Mouse (Mus musculus) liver, embryonic 15.5 days (tissue): ENCODE results near the gene Gtpbp1. TPM values are rescaled to one million over a fixed set of nuclear protein-coding genes. Genes with fewer than 3 reads are reported as not detected.

Source experiments
- ATAC-seq: fragments of 200-750 bp; cut with Nextera tagmentation; 2 replicates; pipeline ENCODE4 v1.8.0; 2017; ENCODE audit warnings: moderate number of reproducible peaks, mild to moderate bottlenecking, moderate library complexity; ENCODE audit not compliant: insufficient read depth
- H3K27ac ChIP-seq: fragments of 300-500 bp; sonication (generic); replicated peaks from 2 replicates; pipeline ENCODE4 v1.5.1; 2015; ENCODE audit warnings: mild to moderate bottlenecking, inconsistent platforms
- H3K27me3 ChIP-seq: fragments of 300-500 bp; sonication (generic); 2 replicates; pipeline ENCODE4 v1.6.1; 2015; ENCODE audit warnings: mild to moderate bottlenecking, inconsistent platforms
- H3K36me3 ChIP-seq: fragments of 300-500 bp; sonication (generic); replicated peaks from 2 replicates; pipeline ENCODE4 v1.6.1; 2015; ENCODE audit warnings: moderate library complexity, mild to moderate bottlenecking, inconsistent platforms
- H3K4me1 ChIP-seq: fragments of 300-500 bp; sonication (generic); replicated peaks from 2 replicates; pipeline ENCODE4 v1.6.1; 2015; ENCODE audit warnings: inconsistent platforms
- H3K4me2 ChIP-seq: fragments of 300-500 bp; sonication (generic); 2 replicates; pipeline ENCODE4 v1.6.1; 2015; ENCODE audit warnings: moderate library complexity, mild to moderate bottlenecking, inconsistent platforms
- H3K4me3 ChIP-seq: fragments of 300-500 bp; sonication (generic); replicated peaks from 2 replicates; pipeline ENCODE4 v1.5.1; 2015; ENCODE audit warnings: mild to moderate bottlenecking, inconsistent platforms
- H3K9ac ChIP-seq: fragments of 300-500 bp; sonication (generic); 2 replicates; pipeline ENCODE4 v1.6.1; 2015; ENCODE audit warnings: moderate library complexity, mild to moderate bottlenecking, inconsistent platforms
- H3K9me3 ChIP-seq: fragments of 300-500 bp; sonication (generic); replicated peaks from 2 replicates; pipeline ENCODE4 v1.6.1; 2016; ENCODE audit warnings: inconsistent platforms
- WGBS: fragments of 180-500 bp; shearing (Covaris S2); methylation state at CpG from one replicate; pipeline ENCODE4 v1.1.7; 2015; ENCODE audit warnings: mixed read lengths; ENCODE audit not compliant: insufficient replicate concordance; 5-methylcytosine and 5-hydroxymethylcytosine counted together
- polyA plus RNA-seq: library from polyadenylated mRNA; unstranded; fragments of >200 nt; fragmentation: Nextera tagmentation; extraction: Ambion mirVana; gene quantifications from 2 replicates; pipeline ENCODE4 v1.2.1, GENCODE M21; 2015

Gtpbp1 gene
- polyA plus RNA-seq, 1 experiment from 2014 or later = 29.9 TPM

DNA sequence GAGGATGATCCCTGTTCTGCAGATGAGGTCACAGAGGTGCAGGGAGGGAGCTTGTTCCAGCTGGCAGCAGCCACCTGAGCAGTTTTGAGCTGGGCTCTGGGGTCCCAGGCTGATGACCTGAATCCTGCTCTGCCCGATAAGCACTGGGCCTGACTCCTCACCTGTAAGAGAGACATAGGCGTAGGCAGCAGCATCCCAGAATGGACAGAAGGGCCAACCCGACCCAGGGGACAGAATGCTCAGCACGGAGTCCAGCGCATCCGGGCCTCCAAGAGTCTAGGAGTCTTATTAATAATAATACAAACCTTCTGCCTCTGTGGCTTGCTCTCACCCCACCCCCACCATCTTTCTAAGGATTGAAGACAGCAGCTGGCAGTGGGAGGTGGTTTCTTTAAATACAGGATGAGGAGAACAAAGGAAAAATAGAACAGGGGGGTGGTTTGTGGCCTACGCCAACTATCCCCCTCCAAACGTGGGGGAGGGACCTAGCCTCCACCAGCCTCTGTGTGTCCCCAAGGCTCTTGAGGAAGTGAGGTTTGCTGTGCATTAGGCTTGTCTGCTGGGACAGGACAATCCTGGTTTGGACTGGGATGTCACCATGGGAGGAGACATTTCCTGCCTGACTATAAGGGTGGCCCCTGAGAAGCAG is 65.5 kb downstream of the Gtpbp1 start:
- H3K4me3 ChIP-seq = no peak overlapping the region
- no peak for ATAC-seq
- WGBS = 52% methylated on average over 8 of the region's 8 CpGs
- H3K9ac ChIP-seq = no peak overlapping the region
- no peaks in the 10 kb centered on the region for H3K27me3 ChIP-seq
- no peaks in the 10 kb centered on the region for H3K36me3 ChIP-seq
- H3K4me1 ChIP-seq = peaks cover 16% of the 10 kb centered on the region
- no peak overlapping the region for H3K27ac ChIP-seq
- no peaks in the 10 kb centered on the region for H3K9me3 ChIP-seq
- H3K4me2 ChIP-seq = no peak overlapping the region

DNA sequence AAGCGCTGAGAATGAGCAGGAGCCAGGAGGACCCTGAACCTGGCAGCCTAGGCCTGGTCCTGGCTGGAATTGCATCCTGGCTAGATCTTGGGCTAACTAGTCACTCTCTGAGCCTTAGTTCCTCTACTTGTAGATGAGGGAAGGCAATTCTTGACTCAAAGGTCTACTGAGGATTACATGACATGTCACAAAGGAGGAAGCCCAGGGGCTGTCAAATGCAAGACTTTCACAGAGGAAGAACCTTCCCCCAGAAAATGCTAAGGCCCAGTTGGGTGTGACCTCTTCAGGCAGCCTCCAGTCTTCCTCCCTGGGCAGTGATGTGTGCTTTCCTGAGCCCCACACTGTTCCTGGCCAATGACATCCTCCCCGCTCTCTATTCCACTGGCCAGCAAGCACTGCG is 66.5 kb downstream of the Gtpbp1 start:
- Histone ChIP-seq H3K27ac (peak overlapping the region; percentile 61), H3K4me1 (peaks cover 16% of the 10 kb centered on the region), H3K4me3 (no peak overlapping the region), H3K27me3 (no peaks in the 10 kb centered on the region), H3K9ac (no peak overlapping the region), H3K4me2 (no peak overlapping the region), H3K9me3 (no peaks in the 10 kb centered on the region), H3K36me3 (no peaks in the 10 kb centered on the region)
- 62% methylated on average over 3 of the region's 3 CpGs for WGBS
- no peak for ATAC-seq

DNA sequence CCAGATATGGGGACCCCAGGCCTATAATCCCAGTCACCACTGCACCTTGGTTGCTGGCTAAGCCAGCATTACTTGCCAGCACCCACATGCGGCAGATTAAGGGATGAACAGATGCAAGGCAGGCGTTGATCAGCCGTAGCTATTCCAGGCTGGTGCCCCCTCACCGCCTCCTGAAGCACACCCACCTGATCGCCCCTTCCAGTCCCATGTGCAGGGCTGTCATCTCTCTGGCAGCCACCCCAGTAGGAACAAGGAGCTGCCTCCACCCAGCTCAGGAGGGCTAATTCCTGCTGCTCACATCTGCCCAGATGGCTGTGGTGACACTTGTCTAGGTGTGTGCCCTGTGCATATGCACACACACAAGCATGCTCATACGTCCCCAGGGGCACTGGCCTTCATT is 70.3 kb downstream of the Gtpbp1 start:
- Histone ChIP-seq H3K4me1 (peaks cover 6% of the 10 kb centered on the region; the same call in 1 of the 2 replicates), H3K27ac (no peak overlapping the region), H3K4me3 (no peak overlapping the region), H3K36me3 (no peaks in the 10 kb centered on the region), H3K9ac (no peak overlapping the region), H3K9me3 (no peaks in the 10 kb centered on the region), H3K27me3 (no peaks in the 10 kb centered on the region), H3K4me2 (no peak overlapping the region)
- 68% methylated on average over 6 of the region's 6 CpGs for WGBS
- ATAC-seq = no peak

- 69% methylated on average over 9 of the region's 9 CpGs for WGBS
- Histone ChIP-seq H3K36me3 (no peaks in the 10 kb centered on the region), H3K27ac (no peak overlapping the region), H3K27me3 (no peaks in the 10 kb centered on the region), H3K4me1 (no peaks in the 10 kb centered on the region), H3K9me3 (no peaks in the 10 kb centered on the region), H3K4me2 (no peak overlapping the region), H3K4me3 (no peak overlapping the region), H3K9ac (no peak overlapping the region)
- no peak for ATAC-seq
These were observed 72.4 kb downstream of the Gtpbp1 start for GRCm38 (mm10) chr15:79763001-79763400.

- Histone ChIP-seq H3K27me3 (no peaks in the 10 kb centered on the region), H3K9ac (no peak overlapping the region), H3K9me3 (no peaks in the 10 kb centered on the region), H3K4me2 (no peak overlapping the region), H3K36me3 (no peaks in the 10 kb centered on the region), H3K4me3 (no peak overlapping the region), H3K4me1 (no peaks in the 10 kb centered on the region; the same call in 1 of the 2 replicates), H3K27ac (no peak overlapping the region)
- ATAC-seq = no peak
- 75% methylated on average over 7 of the region's 7 CpGs for WGBS
These were observed 73.1 kb downstream of the Gtpbp1 start for GRCm38 (mm10) chr15:79763601-79764246.

DNA sequence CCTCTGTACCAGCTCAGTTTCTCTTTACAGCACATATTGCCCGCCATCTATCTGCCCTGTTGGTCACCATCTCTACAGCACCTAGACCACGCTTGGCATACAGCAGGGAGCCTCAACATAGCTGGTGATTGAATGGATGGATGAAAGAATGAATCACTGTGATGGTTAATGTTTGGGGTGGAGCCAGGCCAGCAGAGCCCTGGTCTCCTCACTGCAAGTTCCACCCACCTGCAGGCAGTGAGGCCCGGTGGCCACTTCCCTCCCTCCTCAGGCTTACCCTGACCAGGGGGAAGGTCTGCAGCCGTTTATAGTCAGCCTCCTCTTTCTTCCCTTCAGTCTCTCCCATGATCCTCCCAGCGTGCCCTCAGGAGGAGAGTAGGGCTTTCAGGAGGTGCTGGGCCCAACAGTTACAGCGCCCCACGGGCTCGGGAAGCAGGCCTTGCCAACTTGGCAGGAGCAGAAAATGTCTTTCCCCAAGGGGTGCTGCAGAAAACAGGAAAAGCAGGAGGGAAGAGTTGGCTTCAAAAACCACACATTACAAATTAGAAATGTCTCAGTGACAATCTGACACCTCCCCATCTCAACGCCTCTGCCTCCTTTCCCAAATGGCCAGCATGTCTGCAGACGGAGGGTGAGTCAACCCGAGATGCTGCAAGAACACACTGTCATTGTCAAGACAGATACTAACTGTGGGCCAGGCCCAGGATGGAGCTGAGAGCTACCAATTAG is 74.1 kb downstream of the Gtpbp1 start:
- Histone ChIP-seq H3K27me3 (no peaks in the 10 kb centered on the region), H3K27ac (no peak overlapping the region), H3K4me1 (no peaks in the 10 kb centered on the region; the same call in 1 of the 2 replicates), H3K36me3 (no peaks in the 10 kb centered on the region), H3K4me2 (no peak overlapping the region), H3K9ac (no peak overlapping the region), H3K4me3 (no peak overlapping the region), H3K9me3 (no peaks in the 10 kb centered on the region)
- WGBS = 69% methylated on average over 11 of the region's 11 CpGs
- no peak for ATAC-seq

- Histone ChIP-seq H3K4me1 (no peaks in the 10 kb centered on the region; the same call in 1 of the 2 replicates), H3K36me3 (no peaks in the 10 kb centered on the region), H3K27ac (no peak overlapping the region), H3K4me2 (no peak overlapping the region), H3K9ac (no peak overlapping the region), H3K9me3 (no peaks in the 10 kb centered on the region), H3K27me3 (no peaks in the 10 kb centered on the region), H3K4me3 (no peak overlapping the region)
- no peak for ATAC-seq
- 55% methylated on average over 2 of the region's 2 CpGs for WGBS
These were observed 74.7 kb downstream of the Gtpbp1 start for GRCm38 (mm10) chr15:79765361-79765760.

DNA sequence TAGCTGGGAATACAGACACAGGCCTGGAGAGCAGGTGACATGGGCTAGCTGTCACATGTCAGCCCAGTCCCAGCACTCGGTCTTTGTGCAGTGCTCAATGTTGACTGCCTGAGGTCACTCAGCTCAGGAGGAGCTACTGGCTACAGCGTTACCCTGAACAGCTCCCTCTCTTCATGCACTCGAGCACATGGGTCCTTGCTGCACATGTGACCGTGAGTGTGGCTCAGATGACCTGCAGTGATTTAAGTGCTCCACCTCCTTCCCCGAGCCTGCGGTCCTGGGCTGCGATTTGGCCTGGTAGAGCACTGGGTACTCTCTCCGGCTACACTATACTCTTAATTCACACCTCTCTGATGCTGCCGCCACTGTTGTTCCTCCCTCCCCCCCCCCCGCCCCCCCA is 75.5 kb downstream of the Gtpbp1 start:
- 59% methylated on average over 10 of the region's 10 CpGs for WGBS
- Histone ChIP-seq H3K27me3 (no peaks in the 10 kb centered on the region), H3K36me3 (no peaks in the 10 kb centered on the region), H3K9ac (no peak overlapping the region), H3K4me2 (no peak overlapping the region), H3K4me1 (no peaks in the 10 kb centered on the region; the same call in 1 of the 2 replicates), H3K27ac (no peak overlapping the region), H3K9me3 (no peaks in the 10 kb centered on the region), H3K4me3 (no peak overlapping the region)
- ATAC-seq = no peak

DNA sequence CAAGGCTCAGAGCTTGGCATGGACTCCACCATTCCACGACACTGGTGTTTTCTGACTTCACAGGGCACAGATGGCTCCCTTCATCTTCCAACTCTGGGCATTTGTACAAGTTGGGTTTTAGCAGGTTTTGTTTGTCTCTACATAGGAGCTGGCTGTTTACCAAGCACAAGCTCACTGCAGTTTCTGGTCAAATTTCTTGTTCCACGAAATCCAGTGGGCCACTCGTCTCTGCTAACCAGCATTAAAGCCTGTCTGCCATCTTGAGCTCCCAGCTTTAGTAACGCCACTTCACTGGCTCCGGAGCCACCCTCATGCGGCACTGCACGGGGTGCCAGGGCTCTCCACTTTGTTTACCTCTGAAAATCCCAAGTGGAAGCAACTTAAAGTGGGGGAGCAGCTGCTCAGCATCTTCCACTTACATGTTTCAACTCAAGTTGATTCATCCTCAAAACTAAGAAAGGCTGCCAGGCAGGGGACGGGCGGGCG is 76.0 kb downstream of the Gtpbp1 start:
- H3K4me1 ChIP-seq = no peaks in the 10 kb centered on the region; the same call in 1 of the 2 replicates
- H3K27ac ChIP-seq = no peak overlapping the region
- no peaks in the 10 kb centered on the region for H3K9me3 ChIP-seq
- no peak for ATAC-seq
- WGBS = 73% methylated on average over 10 of the region's 10 CpGs
- no peak overlapping the region for H3K9ac ChIP-seq
- no peak overlapping the region for H3K4me2 ChIP-seq
- H3K36me3 ChIP-seq = no peaks in the 10 kb centered on the region
- H3K27me3 ChIP-seq = no peaks in the 10 kb centered on the region
- no peak overlapping the region for H3K4me3 ChIP-seq

- no peaks in the 10 kb centered on the region; the same call in 1 of the 2 replicates for H3K4me1 ChIP-seq
- no peak overlapping the region for H3K9ac ChIP-seq
- 56% methylated on average over 16 of the region's 16 CpGs for WGBS
- H3K36me3 ChIP-seq = no peaks in the 10 kb centered on the region
- H3K4me2 ChIP-seq = no peak overlapping the region
- no peaks in the 10 kb centered on the region for H3K27me3 ChIP-seq
- H3K4me3 ChIP-seq = no peak overlapping the region
- no peak overlapping the region for H3K27ac ChIP-seq
- ATAC-seq = no peak
- no peaks in the 10 kb centered on the region for H3K9me3 ChIP-seq
These were observed 76.8 kb downstream of the Gtpbp1 start for GRCm38 (mm10) chr15:79767327-79767961.

DNA sequence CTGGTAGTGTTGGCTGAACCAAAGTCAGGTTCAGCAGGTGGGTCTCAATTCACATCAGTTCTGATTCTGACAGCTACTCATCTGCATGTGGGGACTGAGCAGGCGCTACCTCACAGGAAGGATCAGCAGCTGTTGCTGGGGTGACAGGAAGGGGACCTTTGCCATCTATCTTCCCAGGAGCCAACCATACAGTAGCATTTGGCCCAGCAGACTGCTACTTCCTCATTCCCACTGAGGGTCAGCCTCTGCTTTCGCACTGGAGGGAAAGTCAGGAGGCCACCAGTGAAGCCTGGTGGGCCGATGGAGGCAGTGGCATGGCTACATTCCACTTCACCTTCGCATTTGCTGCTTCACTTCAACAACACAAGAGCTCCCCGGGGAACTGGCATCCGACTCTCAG is 77.7 kb downstream of the Gtpbp1 start:
- no peaks in the 10 kb centered on the region for H3K27me3 ChIP-seq
- H3K27ac ChIP-seq = no peak overlapping the region
- no peak overlapping the region for H3K4me3 ChIP-seq
- H3K9ac ChIP-seq = no peak overlapping the region
- H3K36me3 ChIP-seq = no peaks in the 10 kb centered on the region
- ATAC-seq = no peak
- peaks cover 6% of the 10 kb centered on the region for H3K4me1 ChIP-seq
- H3K4me2 ChIP-seq = no peak overlapping the region
- H3K9me3 ChIP-seq = no peaks in the 10 kb centered on the region
- WGBS = 31% methylated on average over 6 of the region's 6 CpGs
